Mouse (Mus musculus) liver, embryonic 13.5 days (tissue): ENCODE results near the gene Oog2. TPM values are rescaled to one million over a fixed set of nuclear protein-coding genes. Genes with fewer than 3 reads are reported as not detected.
"Not testable (repeated sequence)": the region's sequence is repeated elsewhere in the genome, so short reads cannot be mapped to it uniquely, and the experiment has no call there.

ENCODE experiments used
- ATAC-seq: fragments of 200-750 bp; cut with Nextera tagmentation; 2 replicates; pipeline ENCODE4 v1.8.0; 2017; ENCODE audit warnings: low read depth, mild to moderate bottlenecking, moderate number of reproducible peaks, moderate library complexity
- DNase-seq: peaks from one replicate; pipeline ENCODE4 v3.0.0; 2022
- H3K27ac ChIP-seq: fragments of 300-500 bp; sonication (generic); 2 replicates; pipeline ENCODE4 v1.5.1; 2015; ENCODE audit warnings: moderate library complexity, mild to moderate bottlenecking, inconsistent platforms
- H3K27me3 ChIP-seq: fragments of 300-500 bp; sonication (generic); 2 replicates; pipeline ENCODE4 v1.6.1; 2015; ENCODE audit warnings: mild to moderate bottlenecking, inconsistent platforms
- H3K36me3 ChIP-seq: fragments of 300-500 bp; sonication (generic); 2 replicates; pipeline ENCODE4 v1.6.1; 2015; ENCODE audit warnings: mild to moderate bottlenecking, inconsistent platforms
- H3K4me1 ChIP-seq: fragments of 300-500 bp; sonication (generic); replicated peaks from 2 replicates; pipeline ENCODE4 v1.6.1; 2015; ENCODE audit warnings: inconsistent platforms
- H3K4me2 ChIP-seq: fragments of 300-500 bp; sonication (generic); 2 replicates; pipeline ENCODE4 v1.6.1; 2015; ENCODE audit warnings: inconsistent platforms, mild to moderate bottlenecking, moderate library complexity
- H3K4me3 ChIP-seq: fragments of 300-500 bp; sonication (generic); replicated peaks from 2 replicates; pipeline ENCODE4 v1.5.1; 2015; ENCODE audit warnings: mild to moderate bottlenecking, inconsistent platforms
- H3K9ac ChIP-seq: fragments of 300-500 bp; sonication (generic); 2 replicates; pipeline ENCODE4 v1.6.1; 2015; ENCODE audit warnings: mild to moderate bottlenecking, inconsistent platforms
- H3K9me3 ChIP-seq: fragments of 300-500 bp; sonication (generic); replicated peaks from 2 replicates; pipeline ENCODE4 v1.6.1; 2016; ENCODE audit warnings: inconsistent platforms
- WGBS: fragments of 180-500 bp; shearing (Covaris S2); methylation state at CpG from one replicate; pipeline ENCODE4 v1.1.7; 2015; ENCODE audit not compliant: insufficient replicate concordance; 5-methylcytosine and 5-hydroxymethylcytosine counted together
- polyA plus RNA-seq: library from polyadenylated mRNA; unstranded; fragments of >200 nt; fragmentation: Nextera tagmentation; extraction: Ambion mirVana; gene quantifications from 2 replicates; pipeline ENCODE4 v1.2.1, GENCODE M21; 2015

Gene Oog2
- not detected in 2 replicates for polyA plus RNA-seq

DNA sequence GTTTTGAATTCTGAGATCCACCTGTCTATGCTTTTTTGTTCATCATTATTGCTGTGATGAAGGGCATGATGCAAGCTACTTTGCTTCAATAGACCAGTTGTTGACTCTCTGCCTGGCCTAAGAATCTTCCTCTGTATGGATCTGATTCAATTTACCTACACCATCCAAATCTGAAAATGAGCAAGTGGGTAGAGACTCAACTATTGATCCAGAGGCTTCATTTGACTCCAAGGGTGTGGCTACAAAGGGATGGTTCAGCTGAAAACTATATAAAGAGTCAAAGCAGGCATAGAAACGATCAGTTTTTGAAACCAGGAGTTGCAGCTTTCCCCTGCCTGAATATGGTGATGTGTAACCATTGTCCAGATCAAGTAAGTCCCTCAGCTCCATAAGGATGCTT lies at the start of gene Oog2:
Gene Oog2 (plus strand): TSS at position 301 of the 400 bp plus-strand sequence.
- no peak within 1 kb of the TSS for H3K27ac ChIP-seq
- no peak within 1 kb of the TSS for H3K4me3 ChIP-seq
- no peaks in the 10 kb centered on the region for H3K27me3 ChIP-seq
- 0 out of 2 replicates have a peak, but pooled peaks cover 5% of the 10 kb centered on the region for H3K9me3 ChIP-seq
- H3K9ac ChIP-seq: no peak within 1 kb of the TSS
- no peak for DNase-seq
- no peak for ATAC-seq
- 5% methylated on average over 1 of the region's 1 CpGs for WGBS
- no peaks in the 10 kb centered on the region for H3K36me3 ChIP-seq
- H3K4me2 ChIP-seq: no peak within 1 kb of the TSS
- no peaks in the 10 kb centered on the region for H3K4me1 ChIP-seq

DNA sequence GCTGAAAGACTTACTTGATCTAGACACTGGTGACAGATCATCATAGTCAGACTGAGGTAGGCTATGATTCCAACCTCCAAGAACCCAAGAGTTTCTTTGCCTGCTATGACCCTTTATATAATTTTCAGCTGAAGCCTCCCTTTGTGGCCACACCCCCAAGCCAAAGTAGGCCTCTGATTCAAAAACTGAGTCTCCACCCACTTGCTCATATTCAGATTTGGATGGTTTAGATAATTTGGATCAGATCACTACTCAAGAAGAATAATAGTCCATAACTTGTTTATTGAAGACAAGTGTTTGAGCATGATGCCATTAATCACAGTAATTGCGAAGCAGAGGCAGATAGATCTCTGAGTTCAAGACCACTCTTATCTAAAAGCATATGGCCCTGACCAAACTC lies 28.0 kb upstream of the Oog2 start, which contains the start of gene Oog3:
Gene Oog3 (minus strand): TSS at position 101 of the 400 bp plus-strand sequence.
- WGBS: 46% methylated on average over 1 of the region's 1 CpGs
- H3K9me3 ChIP-seq: 0 out of 2 replicates have a peak, but pooled peaks cover 10% of the 10 kb centered on the region
- H3K4me3 ChIP-seq: no peak within 1 kb of the TSS
- no peak within 1 kb of the TSS for H3K9ac ChIP-seq
- no peak for ATAC-seq
- H3K4me2 ChIP-seq: no peak within 1 kb of the TSS
- H3K36me3 ChIP-seq: no peaks in the 10 kb centered on the region
- no peak for DNase-seq
- no peak within 1 kb of the TSS for H3K27ac ChIP-seq
- H3K4me1 ChIP-seq: no peaks in the 10 kb centered on the region
- no peaks in the 10 kb centered on the region for H3K27me3 ChIP-seq

DNA sequence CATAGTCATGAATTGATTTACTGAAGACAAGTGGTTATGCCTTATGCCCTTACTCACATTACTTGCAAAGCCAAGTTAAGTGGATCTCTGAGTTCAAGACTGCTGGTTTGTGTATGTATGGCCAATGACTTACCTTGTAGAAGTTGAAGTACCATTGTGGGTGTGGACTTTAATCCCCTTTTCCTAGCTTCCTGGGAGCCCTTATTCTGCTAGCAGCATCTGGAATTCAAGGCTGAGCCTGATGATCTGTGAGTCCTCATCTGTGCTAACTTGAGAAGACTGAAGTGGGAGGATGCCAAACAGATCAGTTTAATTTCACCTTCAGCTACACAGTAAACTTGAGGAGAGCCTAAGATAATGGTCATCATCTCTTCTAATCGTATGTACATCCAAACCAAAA lies 22.7 kb downstream of the Oog2 start, which contains the start of gene C87977:
Gene C87977 (minus strand): TSS at position 101 of the 400 bp plus-strand sequence.
- not testable (repeated sequence) for H3K4me2 ChIP-seq, H3K27me3 ChIP-seq, H3K4me3 ChIP-seq, H3K4me1 ChIP-seq, H3K36me3 ChIP-seq, H3K27ac ChIP-seq, DNase-seq, ATAC-seq, H3K9ac ChIP-seq, H3K9me3 ChIP-seq
- 90% methylated on average over 1 of the region's 1 CpGs for WGBS

Other genes starting within 250 kb of the Oog2 start
- gene Pramef25, start 239.7 kb upstream of the Oog2 start, polyA plus RNA-seq: not detected in 2 replicates
- not detected in 2 replicates for gene Gm13101, start 223.8 kb upstream of the Oog2 start, polyA plus RNA-seq
- gene Pramef17, start 196.3 kb upstream of the Oog2 start, polyA plus RNA-seq: not detected in 2 replicates
- gene Pramel4, start 131.6 kb upstream of the Oog2 start, polyA plus RNA-seq: not detected in 2 replicates
- gene Gm13102, start 84.2 kb upstream of the Oog2 start, polyA plus RNA-seq: not detected in 2 replicates
- not detected in 2 replicates for gene Oog3, start 28.1 kb upstream of the Oog2 start, polyA plus RNA-seq
- not detected in 2 replicates for gene C87977, start 22.6 kb downstream of the Oog2 start, polyA plus RNA-seq
- not detected in 2 replicates for gene Pramel5, start 89.8 kb downstream of the Oog2 start, polyA plus RNA-seq
- not detected in 2 replicates for gene Gm13128, start 139.5 kb downstream of the Oog2 start, polyA plus RNA-seq
- not detected in 2 replicates for gene Gm13119, start 167.2 kb downstream of the Oog2 start, polyA plus RNA-seq
- not detected in 2 replicates for gene Pramef20, start 187.2 kb downstream of the Oog2 start, polyA plus RNA-seq
- gene Pramef12, start 217.7 kb downstream of the Oog2 start, polyA plus RNA-seq: not detected in 2 replicates
- not detected in 2 replicates for gene 1700012P22Rik, start 248.1 kb downstream of the Oog2 start, polyA plus RNA-seq